Mouse (Mus musculus) myocyte (in vitro differentiated cells): ENCODE results near the gene Prdm2.

Source experiments
- CEBPB ChIP-seq: IDR thresholded peaks from 2 replicates; pipeline ENCODE4 v1.6.1; 2011; ENCODE audit warnings: mild to moderate bottlenecking, moderate library complexity; ENCODE audit not compliant: poor library complexity, insufficient read depth, severe bottlenecking
- E2F4 ChIP-seq: IDR thresholded peaks from one replicate; pipeline ENCODE4 v1.6.1; 2011; ENCODE audit warnings: mild to moderate bottlenecking, control low read depth, moderate library complexity; ENCODE audit not compliant: insufficient read depth
- MAX ChIP-seq: IDR thresholded peaks from one replicate; pipeline ENCODE4 v1.6.1; 2011; ENCODE audit warnings: low read depth, mild to moderate bottlenecking, control low read depth
- MYOG ChIP-seq, 3 experiments: IDR thresholded peaks; one replicate each; pipeline ENCODE4 v1.6.1; 2011; ENCODE audit warnings: control low read depth in 2 of 3, low read depth in 2 of 3, mild to moderate bottlenecking in 2 of 3; ENCODE audit not compliant: insufficient read length in 2 of 3, control insufficient read depth in 1 of 3, insufficient read depth in 1 of 3
- POLR2A ChIP-seq: IDR thresholded peaks from one replicate; pipeline ENCODE4 v1.6.1; 2011; ENCODE audit warnings: low read depth, mild to moderate bottlenecking, control low read depth, moderate library complexity; ENCODE audit not compliant: insufficient read length
- POLR2AphosphoS2 ChIP-seq: IDR thresholded peaks from one replicate; pipeline ENCODE4 v1.6.1; 2011; ENCODE audit warnings: low read depth, control low read depth; ENCODE audit not compliant: insufficient read length

DNA sequence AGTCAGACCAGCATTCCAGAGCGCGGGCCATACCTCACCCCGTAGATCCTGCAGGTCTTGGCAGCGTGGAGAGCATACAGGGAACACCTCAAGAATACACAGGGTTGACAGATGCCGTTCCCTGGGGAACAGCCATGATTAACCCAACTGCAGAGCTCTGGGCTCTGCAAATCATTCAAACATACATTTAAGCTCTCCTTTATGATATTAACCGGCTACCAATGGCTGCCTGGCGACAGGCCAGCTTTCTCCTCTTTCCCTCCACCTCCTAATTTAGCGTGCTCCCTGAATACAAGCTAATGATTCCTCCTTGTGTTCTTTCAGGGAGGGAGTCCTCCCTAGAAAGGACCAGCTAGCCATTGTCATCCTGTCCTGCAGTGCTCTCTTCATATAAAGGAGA lies 141.0 kb downstream of the Prdm2 start:
- TF ChIP-seq POLR2A (no peak), E2F4 (no peak), MYOG (IDR thresholded peaks at IDR 0.05; ENCODE audit: control insufficient read depth in 1 of 3, insufficient read depth in 1 of 3, insufficient read length in 2 of 3, low read depth in 2 of 3) (no peak), CEBPB (no peak), POLR2AphosphoS2 (no peak), MAX (no peak)
